ENCODE assay signal across 34 mouse cellular contexts in genomic region chr13:57444977-57445376, GRCm38 (mm10).
"Had no signal": no experiment of that assay in that cellular context is flagged by ENCODE, and none has a peak within 500 bp of the region (broad histone marks: within the 10 kb centered on the region; RNA-seq: fewer than 3 reads in every experiment).

No protein-coding gene starts in this region.

- DNase-seq: heart, postnatal 10 days; heart, postnatal 14 days; heart, postnatal 4 days; kidney, adult 11 months; kidney, adult 18-20 months; kidney, adult 2 months; kidney, adult 8-10 months; kidney, adult 9 months; kidney, postnatal 10 days; kidney, postnatal 14 days; kidney, postnatal 25 days; kidney, postnatal 36 days; kidney, postnatal 4 days; layer of hippocampus, adult 9-11 months; layer of hippocampus, postnatal 36 days had no signal

- H3K9me3 ChIP-seq: heart, embryonic 10.5 days; heart, embryonic 12.5 days; heart, embryonic 13.5 days; heart, embryonic 15.5 days; hindbrain, embryonic 10.5 days; hindbrain, embryonic 12.5 days; hindbrain, embryonic 13.5 days; hindbrain, embryonic 15.5 days; intestine, embryonic 15.5 days; kidney, embryonic 15.5 days had no signal

- H3K27ac ChIP-seq: heart, embryonic 10.5 days; heart, embryonic 13.5 days; heart, embryonic 15.5 days; hindbrain, embryonic 10.5 days; hindbrain, embryonic 12.5 days; hindbrain, embryonic 13.5 days; hindbrain, embryonic 14.5 days; hindbrain, embryonic 15.5 days; hindbrain, postnatal 0 days; intestine, embryonic 15.5 days; kidney, embryonic 15.5 days; kidney, postnatal 0 days; layer of hippocampus, adult 2 months had no signal

- H3K27me3 ChIP-seq: heart, embryonic 13.5 days; hindbrain, embryonic 12.5 days; hindbrain, embryonic 13.5 days; hindbrain, embryonic 15.5 days; intestine, embryonic 15.5 days had no signal

- ATAC-seq: hindbrain, embryonic 16.5 days; hindbrain, postnatal 0 days; inflammation-experienced regulatory T-cells, adult 6 months; intestine, embryonic 15.5 days; intestine, embryonic 16.5 days; intestine, postnatal 0 days had no signal

- H3K4me1 ChIP-seq: heart, embryonic 10.5 days; heart, embryonic 12.5 days; heart, embryonic 13.5 days; heart, embryonic 15.5 days; intestine, embryonic 15.5 days had no signal

- H3K4me3 ChIP-seq: heart, embryonic 10.5 days; heart, embryonic 12.5 days; heart, embryonic 13.5 days; heart, embryonic 15.5 days; hindbrain, embryonic 10.5 days; hindbrain, embryonic 12.5 days; hindbrain, embryonic 13.5 days; hindbrain, embryonic 15.5 days; intestine, embryonic 15.5 days; kidney, embryonic 15.5 days; layer of hippocampus, adult 2 months had no signal

- H3K4me2 ChIP-seq: heart, embryonic 11.5 days; heart, embryonic 12.5 days; heart, embryonic 13.5 days; heart, embryonic 15.5 days; hindbrain, embryonic 12.5 days; hindbrain, embryonic 13.5 days; hindbrain, embryonic 14.5 days; hindbrain, embryonic 15.5 days; intestine, embryonic 15.5 days; kidney, embryonic 15.5 days had no signal

- H3K9ac ChIP-seq: heart, embryonic 12.5 days; heart, embryonic 13.5 days; heart, embryonic 15.5 days; hindbrain, embryonic 12.5 days; hindbrain, embryonic 13.5 days; hindbrain, embryonic 14.5 days; hindbrain, embryonic 15.5 days; intestine, embryonic 15.5 days; kidney, embryonic 15.5 days had no signal

- H3K36me3 ChIP-seq: heart, embryonic 10.5 days; heart, embryonic 12.5 days; heart, embryonic 13.5 days; heart, embryonic 15.5 days; hindbrain, embryonic 10.5 days; hindbrain, embryonic 12.5 days; hindbrain, embryonic 15.5 days; intestine, embryonic 15.5 days; kidney, embryonic 15.5 days had no signal
